Mouse (Mus musculus): ENCODE data around the gene Maea. TPM values are rescaled to one million over a fixed set of nuclear protein-coding genes. Genes with fewer than 3 reads are reported as not detected.

Maea gene
- polyA plus RNA-seq, 1 experiment from 2014 or later, result 140 TPM

Other genes starting within 250 kb of the Maea start
- gene Slc5a1, start 231.3 kb upstream of the Maea start, polyA plus RNA-seq (2016; fragmentation: Nextera tagmentation; extraction: Ambion mirVana), result not detected in 2 replicates
- 16.9 and 27.0 TPM in 2 replicates for gene Spon2, start 117.1 kb upstream of the Maea start, polyA plus RNA-seq (2016; fragmentation: Nextera tagmentation; extraction: Ambion mirVana)
- gene Ctbp1, start 60.5 kb upstream of the Maea start, polyA plus RNA-seq (2016; fragmentation: Nextera tagmentation; extraction: Ambion mirVana), result 280 and 331 TPM in 2 replicates
- 4.2 and 5.1 TPM in 2 replicates for gene Uvssa, start 43.0 kb downstream of the Maea start, polyA plus RNA-seq (2016; fragmentation: Nextera tagmentation; extraction: Ambion mirVana)
- gene Nkx1-1, start 98.5 kb downstream of the Maea start, polyA plus RNA-seq (2016; fragmentation: Nextera tagmentation; extraction: Ambion mirVana), result not detected in 2 replicates

All from heart, embryonic 10.5 days (tissue).